Mouse (Mus musculus): Measurements from ENCODE around the gene Psap. TPM values are rescaled to one million over a fixed set of nuclear protein-coding genes. Genes with fewer than 3 reads are reported as not detected.

Gene Psap
- polyA plus RNA-seq, 1 experiment from 2014 or later = 41.0 TPM

GRCm38 (mm10) chr10:60269141-60270064 lies 8.0 kb upstream of the Psap start:
- Histone ChIP-seq H3K4me3 (no peak overlapping the region), H3K4me1 (peaks cover 14% of the 10 kb centered on the region; the same call in 1 of the 2 replicates), H3K27ac (no peak overlapping the region), H3K36me3 (no peaks in the 10 kb centered on the region), H3K9me3 (replicated peaks) (no peaks in the 10 kb centered on the region), H3K27me3 (ENCODE audit: low read depth, poor library complexity, severe bottlenecking) (no peaks in the 10 kb centered on the region)
- no peak for DNase-seq (ENCODE audit: low spot score)
- 84% methylated on average over 13 of the region's 13 CpGs for WGBS

- no peak overlapping the region for H3K4me3 ChIP-seq
- 75% methylated on average over 6 of the region's 6 CpGs for WGBS
- H3K9me3 ChIP-seq (replicated peaks) = no peaks in the 10 kb centered on the region
- H3K4me1 ChIP-seq = peaks cover 14% of the 10 kb centered on the region; the same call in 1 of the 2 replicates
- H3K27me3 ChIP-seq (ENCODE audit: low read depth, poor library complexity, severe bottlenecking) = no peaks in the 10 kb centered on the region
- H3K36me3 ChIP-seq = no peaks in the 10 kb centered on the region
- H3K27ac ChIP-seq = no peak overlapping the region
- DNase-seq (ENCODE audit: low spot score) = no peak
Observed at GRCm38 (mm10) chr10:60271015-60271414, 6.4 kb upstream of the Psap start.

- no peak overlapping the region for H3K27ac ChIP-seq
- no peak overlapping the region for H3K4me3 ChIP-seq
- H3K36me3 ChIP-seq = no peaks in the 10 kb centered on the region
- WGBS = 58% methylated on average over 6 of the region's 6 CpGs
- H3K4me1 ChIP-seq = peaks cover 17% of the 10 kb centered on the region
- H3K9me3 ChIP-seq (replicated peaks) = no peaks in the 10 kb centered on the region
- no peak for DNase-seq (ENCODE audit: low spot score)
- H3K27me3 ChIP-seq (ENCODE audit: low read depth, poor library complexity, severe bottlenecking) = no peaks in the 10 kb centered on the region
Observed at GRCm38 (mm10) chr10:60272241-60272640, 5.2 kb upstream of the Psap start.

GRCm38 (mm10) chr10:60273382-60273781 lies 4.0 kb upstream of the Psap start:
- no peak overlapping the region for H3K27ac ChIP-seq
- no peaks in the 10 kb centered on the region for H3K27me3 ChIP-seq (ENCODE audit: low read depth, poor library complexity, severe bottlenecking)
- H3K4me3 ChIP-seq = no peak overlapping the region
- H3K9me3 ChIP-seq (replicated peaks) = no peaks in the 10 kb centered on the region
- peaks cover 24% of the 10 kb centered on the region for H3K4me1 ChIP-seq
- 72% methylated on average over 6 of the region's 6 CpGs for WGBS
- no peak for DNase-seq (ENCODE audit: low spot score)
- H3K36me3 ChIP-seq = no peaks in the 10 kb centered on the region

- Histone ChIP-seq H3K36me3 (peaks cover 11% of the 10 kb centered on the region; the same call in 1 of the 2 replicates), H3K4me3 (peak overlapping the region; percentile 80), H3K4me1 (peaks cover 28% of the 10 kb centered on the region), H3K27ac (peak overlapping the region; percentile 96), H3K27me3 (ENCODE audit: low read depth, poor library complexity, severe bottlenecking) (no peaks in the 10 kb centered on the region), H3K9me3 (replicated peaks) (no peaks in the 10 kb centered on the region)
- WGBS = 10% methylated on average over 13 of the region's 13 CpGs
- no peak for DNase-seq (ENCODE audit: low spot score)
Observed at GRCm38 (mm10) chr10:60278006-60278399, 576 bp downstream of the Psap start.

- Histone ChIP-seq H3K27ac (no peak overlapping the region), H3K36me3 (peaks cover 14% of the 10 kb centered on the region; the same call in 1 of the 2 replicates), H3K27me3 (ENCODE audit: low read depth, poor library complexity, severe bottlenecking) (no peaks in the 10 kb centered on the region), H3K9me3 (replicated peaks) (no peaks in the 10 kb centered on the region), H3K4me3 (no peak overlapping the region), H3K4me1 (peaks cover 33% of the 10 kb centered on the region)
- DNase-seq (ENCODE audit: low spot score) = no peak
- WGBS = 95% methylated on average over 3 of the region's 3 CpGs
Observed at GRCm38 (mm10) chr10:60278786-60279185, 1.4 kb downstream of the Psap start.

GRCm38 (mm10) chr10:60279290-60279940 lies 2.0 kb downstream of the Psap start:
- peaks cover 37% of the 10 kb centered on the region for H3K4me1 ChIP-seq
- no peak overlapping the region for H3K4me3 ChIP-seq
- H3K9me3 ChIP-seq (replicated peaks) = no peaks in the 10 kb centered on the region
- H3K36me3 ChIP-seq = peaks cover 14% of the 10 kb centered on the region; the same call in 1 of the 2 replicates
- 83% methylated on average over 8 of the region's 8 CpGs for WGBS
- DNase-seq (ENCODE audit: low spot score) = no peak
- H3K27me3 ChIP-seq (ENCODE audit: low read depth, poor library complexity, severe bottlenecking) = no peaks in the 10 kb centered on the region
- no peak overlapping the region for H3K27ac ChIP-seq

- no peak overlapping the region for H3K27ac ChIP-seq
- DNase-seq (ENCODE audit: low spot score) = no peak
- no peak overlapping the region for H3K4me3 ChIP-seq
- no peaks in the 10 kb centered on the region for H3K9me3 ChIP-seq (replicated peaks)
- peaks cover 42% of the 10 kb centered on the region for H3K4me1 ChIP-seq
- WGBS = 92% methylated on average over 9 of the region's 9 CpGs
- peaks cover 14% of the 10 kb centered on the region; the same call in 1 of the 2 replicates for H3K36me3 ChIP-seq
- H3K27me3 ChIP-seq (ENCODE audit: low read depth, poor library complexity, severe bottlenecking) = no peaks in the 10 kb centered on the region
Observed at GRCm38 (mm10) chr10:60279941-60280301, 2.5 kb downstream of the Psap start.

- no peak for DNase-seq (ENCODE audit: low spot score)
- peaks cover 47% of the 10 kb centered on the region for H3K4me1 ChIP-seq
- WGBS = 89% methylated on average over 6 of the region's 6 CpGs
- peaks cover 14% of the 10 kb centered on the region; the same call in 1 of the 2 replicates for H3K36me3 ChIP-seq
- no peaks in the 10 kb centered on the region for H3K9me3 ChIP-seq (replicated peaks)
- no peak overlapping the region for H3K27ac ChIP-seq
- H3K4me3 ChIP-seq = no peak overlapping the region
- no peaks in the 10 kb centered on the region for H3K27me3 ChIP-seq (ENCODE audit: low read depth, poor library complexity, severe bottlenecking)
Observed at GRCm38 (mm10) chr10:60280353-60280752, 2.9 kb downstream of the Psap start.

GRCm38 (mm10) chr10:60281571-60282050 lies 4.2 kb downstream of the Psap start:
- peaks cover 55% of the 10 kb centered on the region for H3K4me1 ChIP-seq
- no peaks in the 10 kb centered on the region for H3K9me3 ChIP-seq (replicated peaks)
- H3K4me3 ChIP-seq = no peak overlapping the region
- peaks cover 14% of the 10 kb centered on the region; the same call in 1 of the 2 replicates for H3K36me3 ChIP-seq
- no peak overlapping the region for H3K27ac ChIP-seq
- H3K27me3 ChIP-seq (ENCODE audit: low read depth, poor library complexity, severe bottlenecking) = no peaks in the 10 kb centered on the region
- 92% methylated on average over 9 of the region's 9 CpGs for WGBS
- DNase-seq (ENCODE audit: low spot score) = no peak

GRCm38 (mm10) chr10:60282116-60283014 lies 4.9 kb downstream of the Psap start:
- peaks cover 54% of the 10 kb centered on the region for H3K4me1 ChIP-seq
- H3K27me3 ChIP-seq (ENCODE audit: low read depth, poor library complexity, severe bottlenecking) = no peaks in the 10 kb centered on the region
- H3K4me3 ChIP-seq = no peak overlapping the region
- WGBS = 87% methylated on average over 10 of the region's 10 CpGs
- no peak overlapping the region for H3K27ac ChIP-seq
- peaks cover 14% of the 10 kb centered on the region; the same call in 1 of the 2 replicates for H3K36me3 ChIP-seq
- no peak for DNase-seq (ENCODE audit: low spot score)
- H3K9me3 ChIP-seq (replicated peaks) = no peaks in the 10 kb centered on the region

GRCm38 (mm10) chr10:60284248-60284647 lies 6.8 kb downstream of the Psap start:
- Histone ChIP-seq H3K4me1 (peaks cover 44% of the 10 kb centered on the region), H3K4me3 (no peak overlapping the region), H3K36me3 (peaks cover 12% of the 10 kb centered on the region; the same call in 1 of the 2 replicates), H3K27me3 (ENCODE audit: low read depth, poor library complexity, severe bottlenecking) (no peaks in the 10 kb centered on the region), H3K27ac (0 out of 2 replicates have a peak overlapping the region, but pooled peaks have one; percentile 3), H3K9me3 (replicated peaks) (no peaks in the 10 kb centered on the region)
- 93% methylated on average over 6 of the region's 6 CpGs for WGBS
- DNase-seq (ENCODE audit: low spot score) = no peak

Measured in limb, embryonic 10.5 days (tissue).